Mouse (Mus musculus): ENCODE measurements around the gene Prkcg. TPM values are rescaled to one million over a fixed set of nuclear protein-coding genes. Genes with fewer than 3 reads are reported as not detected.

Gene Prkcg
- total RNA-seq, 1 experiment from 2014 or later = not detected

DNA sequence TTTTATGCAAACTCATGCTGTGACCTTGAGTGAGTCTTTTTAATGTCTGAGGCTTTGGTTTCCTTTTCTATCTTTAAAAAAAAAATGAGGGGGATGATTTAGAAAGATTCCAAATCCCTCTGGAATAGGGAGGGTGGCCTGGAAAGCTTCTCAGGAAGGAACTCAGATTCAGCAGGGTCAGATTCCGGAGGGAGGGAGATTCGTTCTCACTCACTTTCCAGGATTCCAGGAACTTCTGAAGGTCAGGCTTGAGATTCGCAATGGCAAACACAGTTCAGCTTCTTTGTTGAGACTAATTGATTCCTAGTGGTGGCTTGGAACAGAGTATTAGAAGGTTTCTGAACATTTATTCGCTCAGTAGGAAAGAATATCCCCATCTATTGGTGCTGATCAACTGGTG, 81.4 kb downstream of the Prkcg start:
- no peak for ATAC-seq (replicated peaks in 1 of 2; ENCODE audit: insufficient read depth in 1 of 2, low FRiP score in 2 of 2, low TSS enrichment in 1 of 2, low read depth in 1 of 2, poor library complexity in 2 of 2, severe bottlenecking in 2 of 2)

GRCm38 (mm10) chr7:3372376-3372775, 83.4 kb downstream of the Prkcg start:
- no peak for ATAC-seq (replicated peaks in 1 of 2; ENCODE audit: insufficient read depth in 1 of 2, low FRiP score in 2 of 2, low TSS enrichment in 1 of 2, low read depth in 1 of 2, poor library complexity in 2 of 2, severe bottlenecking in 2 of 2)

DNA sequence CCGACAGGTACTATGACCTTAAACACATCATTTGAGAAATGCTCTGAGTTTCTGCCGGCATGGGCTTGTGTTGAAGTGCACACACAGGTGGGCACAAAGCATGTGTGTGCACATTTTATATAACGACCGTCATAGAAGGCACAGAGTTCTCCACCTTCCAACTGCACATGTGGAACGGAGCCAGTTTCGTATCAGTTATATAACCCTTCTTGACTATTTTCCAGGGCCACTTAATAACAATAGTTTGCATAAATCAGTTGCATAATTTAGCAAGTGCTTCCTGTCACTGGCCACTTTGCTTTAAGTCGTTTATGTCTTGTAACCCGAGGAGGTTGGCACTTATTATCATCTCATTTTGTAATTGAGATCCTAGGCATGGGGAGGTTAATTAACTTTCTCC, 84.8 kb downstream of the Prkcg start:
- no peak for ATAC-seq (replicated peaks in 1 of 2; ENCODE audit: insufficient read depth in 1 of 2, low FRiP score in 2 of 2, low TSS enrichment in 1 of 2, low read depth in 1 of 2, poor library complexity in 2 of 2, severe bottlenecking in 2 of 2)

DNA sequence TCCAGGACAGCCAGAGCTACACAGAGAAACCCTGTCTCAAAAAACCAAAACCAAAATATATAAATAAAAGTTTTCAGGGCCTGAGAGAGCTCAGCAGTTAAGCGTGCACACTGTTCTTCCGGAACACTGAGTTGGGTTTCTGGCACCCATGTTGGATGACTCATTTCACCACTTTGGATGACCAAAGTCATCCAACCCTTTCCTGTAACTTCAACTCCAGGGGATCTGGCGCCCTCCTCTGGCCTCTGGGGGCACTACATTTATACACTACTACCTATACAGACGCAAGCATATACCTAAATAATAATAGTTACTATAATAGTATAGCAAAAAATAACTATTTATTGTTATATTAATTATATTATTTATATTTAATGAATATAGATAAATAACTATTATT, 87.9 kb downstream of the Prkcg start:
- peak in 1 of 2 experiments; percentile 37; a peak in 1 of 4 replicates for ATAC-seq (replicated peaks in 1 of 2; ENCODE audit: insufficient read depth in 1 of 2, low FRiP score in 2 of 2, low TSS enrichment in 1 of 2, low read depth in 1 of 2, poor library complexity in 2 of 2, severe bottlenecking in 2 of 2)

Other genes with a start within 250 kb of the Prkcg start
- gene AU018091, start 120.0 kb upstream of the Prkcg start, total RNA-seq (2017) = not detected in 2 replicates
- gene Nlrp12, start 39.4 kb upstream of the Prkcg start, total RNA-seq (2017) = 0.10 and 1.2 TPM in 2 replicates
- gene Myadm, start 99 bp upstream of the Prkcg start, total RNA-seq (2017) = 9.2 and 12.4 TPM in 2 replicates
- not detected in 2 replicates for gene Cacng7, start 43.8 kb downstream of the Prkcg start, total RNA-seq (2017)
- gene Cacng8, start 101.5 kb downstream of the Prkcg start, total RNA-seq (2017) = 3.9 TPM in 1 of 2 replicates, not detected in the other
- not detected in 2 replicates for gene Cacng6, start 135.0 kb downstream of the Prkcg start, total RNA-seq (2017)
- 1.4 and 2.1 TPM in 2 replicates for gene Tarm1, start 213.4 kb downstream of the Prkcg start, total RNA-seq (2017)